8 mouse cellular contexts compared by ENCODE assay signal in the genomic region with DNA sequence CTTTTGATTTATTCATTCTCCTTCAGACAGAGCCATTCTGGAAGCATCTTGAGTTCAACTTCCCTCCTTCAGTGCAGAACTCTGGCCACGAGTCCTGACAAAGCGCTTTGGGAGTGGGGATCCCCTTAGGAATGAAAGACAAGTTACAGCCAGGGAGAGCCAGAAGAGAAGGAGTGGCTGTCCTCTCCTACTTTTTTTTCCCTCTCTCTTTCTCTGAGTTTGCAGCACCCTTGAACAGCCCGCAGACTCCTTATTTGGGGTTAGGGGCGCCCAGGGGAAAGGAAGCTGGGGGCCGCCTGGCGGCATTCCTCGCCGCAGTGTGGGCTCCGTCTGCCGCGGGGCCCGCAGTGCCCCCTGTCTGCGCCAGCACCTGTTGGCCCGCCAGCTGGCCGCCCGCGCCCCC. TPM values are rescaled to one million over a fixed set of nuclear protein-coding genes. Genes with fewer than 3 reads are reported as not detected.
DNase-seq lines count a peak whose midpoint lies in the region; ATAC-seq and TF ChIP-seq lines count a peak whose summit lies in the region.

A gene (plus strand): TSS at position 266 of the 403 bp plus-strand sequence.

- H3K9me3 ChIP-seq in heart, embryonic 15.5 days (replicated peaks), result no peaks in the 10 kb centered on the region
- peaks cover 4% of the 10 kb centered on the region; the same call in 1 of the 2 replicates for H3K9me3 ChIP-seq in ES-Bruce4 (replicated peaks; ENCODE audit: control insufficient read depth, insufficient read depth, low read length, poor library complexity, severe bottlenecking)
- H3K9me3 ChIP-seq in forebrain, embryonic 12.5 days, result no peaks in the 10 kb centered on the region
- H3K9me3 ChIP-seq in liver, embryonic 16.5 days (replicated peaks; ENCODE audit: control insufficient read depth, low read length), result no peaks in the 10 kb centered on the region

- peaks cover 16% of the 10 kb centered on the region for H3K4me1 ChIP-seq in heart, embryonic 15.5 days (replicated peaks)
- H3K4me1 ChIP-seq in ES-Bruce4 (ENCODE audit: control insufficient read depth, insufficient read depth, low read length), result no peaks in the 10 kb centered on the region
- H3K4me1 ChIP-seq in forebrain, embryonic 12.5 days, result peaks cover 5% of the 10 kb centered on the region; the same call in 1 of the 2 replicates
- H3K4me1 ChIP-seq in liver, embryonic 16.5 days (ENCODE audit: control insufficient read depth, low read depth, low read length), result no peaks in the 10 kb centered on the region; the same call in 1 of the 2 replicates

- H3K36me3 ChIP-seq in heart, embryonic 15.5 days, result no peaks in the 10 kb centered on the region
- no peaks in the 10 kb centered on the region for H3K36me3 ChIP-seq in ES-Bruce4 (ENCODE audit: control insufficient read depth, insufficient read depth, low read length, poor library complexity, severe bottlenecking)
- no peaks in the 10 kb centered on the region for H3K36me3 ChIP-seq in forebrain, embryonic 12.5 days (replicated peaks)
- H3K36me3 ChIP-seq in liver, embryonic 16.5 days (ENCODE audit: control insufficient read depth, insufficient read depth), result no peaks in the 10 kb centered on the region

- WGBS in heart, embryonic 15.5 days, result 2% methylated on average over 17 of the region's 17 CpGs
- WGBS in forebrain, embryonic 12.5 days, result under 1% methylated on average over 11 of the region's 17 CpGs
- 5% methylated on average over 14 of the region's 17 CpGs for WGBS in liver, embryonic 16.5 days (ENCODE audit: insufficient replicate concordance)

- no peak for TF ChIP-seq CTCF in ES-Bruce4 (IDR thresholded peaks at IDR 0.05; ENCODE audit: low read depth, low read length)

- H3K4me3 ChIP-seq in heart, embryonic 15.5 days, result peak within 1 kb of the TSS; percentile 88
- H3K4me3 ChIP-seq in ES-Bruce4 (ENCODE audit: low read depth, low read length), result peak within 1 kb of the TSS; percentile 96
- peak within 1 kb of the TSS; percentile 66 for H3K4me3 ChIP-seq in forebrain, embryonic 12.5 days (replicated peaks)
- H3K4me3 ChIP-seq in liver, embryonic 16.5 days (ENCODE audit: low read depth, low read length), result peak within 1 kb of the TSS; percentile 56

- TF ChIP-seq POLR2A in ES-Bruce4 (IDR thresholded peaks at IDR 0.05; ENCODE audit: insufficient read depth, low read length), result no peak

- H3K27me3 ChIP-seq in heart, embryonic 15.5 days, result peaks cover 4% of the 10 kb centered on the region; the same call in 1 of the 2 replicates
- H3K27me3 ChIP-seq in ES-Bruce4 (ENCODE audit: control insufficient read depth, insufficient read depth, low read length, poor library complexity, severe bottlenecking), result no peaks in the 10 kb centered on the region
- no peaks in the 10 kb centered on the region for H3K27me3 ChIP-seq in forebrain, embryonic 12.5 days
- H3K27me3 ChIP-seq in liver, embryonic 16.5 days (ENCODE audit: control insufficient read depth, insufficient read depth, low read depth, low read length), result peaks cover 29% of the 10 kb centered on the region

- no peak for TF ChIP-seq EP300 in ES-Bruce4 (IDR thresholded peaks at IDR 0.05; ENCODE audit: insufficient read depth, low read depth, low read length)

- intact Hi-C loops in heart, postnatal 14 days (cut with DNase I), result loop anchor here (5.0 to 10.0 kb wide), 2 partner anchors 749 to 886 kb away; no protein-coding TSS in a partner anchor

- H3K27ac ChIP-seq in heart, embryonic 15.5 days, result peak within 1 kb of the TSS; percentile 78
- peak within 1 kb of the TSS; percentile 61 for H3K27ac ChIP-seq in ES-Bruce4 (ENCODE audit: insufficient read depth, low read length)
- peak within 1 kb of the TSS; percentile 81 for H3K27ac ChIP-seq in forebrain, embryonic 12.5 days
- H3K27ac ChIP-seq in liver, embryonic 16.5 days (ENCODE audit: low read length), result no peak within 1 kb of the TSS

- H3K4me2 ChIP-seq in heart, embryonic 15.5 days, result peak within 1 kb of the TSS; percentile 88
- peak within 1 kb of the TSS; percentile 83 for H3K4me2 ChIP-seq in forebrain, embryonic 12.5 days
- H3K4me2 ChIP-seq in liver, embryonic 16.5 days (ENCODE audit: low read depth, low read length), result peak within 1 kb of the TSS; percentile 62

- no peak for DNase-seq in heart, postnatal 14 days
- DNase-seq in cerebellum, postnatal 14 days, result no peak
- no peak for DNase-seq in ovary, postnatal 10 days (ENCODE audit: low spot score)

- peak within 1 kb of the TSS; percentile 79 for H3K9ac ChIP-seq in heart, embryonic 15.5 days
- peak within 1 kb of the TSS; percentile 77 for H3K9ac ChIP-seq in ES-Bruce4 (ENCODE audit: low read depth, poor library complexity, severe bottlenecking)
- peak within 1 kb of the TSS; percentile 67 for H3K9ac ChIP-seq in forebrain, embryonic 12.5 days
- H3K9ac ChIP-seq in liver, embryonic 16.5 days (ENCODE audit: low read depth, low read length), result no peak within 1 kb of the TSS

- no peak; the same call in 1 of the 2 replicates for ATAC-seq in heart, embryonic 15.5 days (replicated peaks; ENCODE audit: insufficient number of reproducible peaks, insufficient read depth, low FRiP score, low read depth)
- no peak for ATAC-seq in forebrain, embryonic 12.5 days (ENCODE audit: low FRiP score)
- ATAC-seq in liver, embryonic 16.5 days (ENCODE audit: low read depth), result no peak
- ATAC-seq in erythroid progenitor cell, adult 5-6 weeks (replicated peaks; ENCODE audit: low FRiP score, poor library complexity, severe bottlenecking), result no peak

RNA-seq across cellular contexts. Expression of the gene that starts here (rescaled TPM):
- 2.6 and 4.3 TPM in 2 replicates for polyA plus RNA-seq in heart, embryonic 15.5 days (2015; fragmentation: Nextera tagmentation; extraction: Ambion mirVana)
- total RNA-seq in heart, postnatal 14 days (2021), result 1 to 10 TPM; 2.1 to 3.7 TPM
- polyA plus RNA-seq in ES-Bruce4 (2011; ENCODE audit: insufficient read depth, insufficient read length, low read depth, missing spikeins), result 5.5 and 6.5 TPM in 2 replicates
- 10.1 and 11.4 TPM in 2 replicates for polyA plus RNA-seq in forebrain, embryonic 12.5 days (2016; fragmentation: Nextera tagmentation; extraction: Ambion mirVana)
- 0.35 and 0.44 TPM in 2 replicates for polyA plus RNA-seq in liver, embryonic 16.5 days (2015; fragmentation: Nextera tagmentation; extraction: Ambion mirVana)
- total RNA-seq in erythroid progenitor cell, adult 5-6 weeks (2015; ENCODE audit: low replicate concordance), result 0.84 and 1.8 TPM in 2 replicates
- 0.15 and 0.64 TPM in 2 replicates for total RNA-seq in erythroid progenitor cell, adult 5-6 weeks (2017; ENCODE audit: low replicate concordance)
